Mouse (Mus musculus): ENCODE results near the gene Hs6st1. TPM values are rescaled to one million over a fixed set of nuclear protein-coding genes. Genes with fewer than 3 reads are reported as not detected.
A peak's percentile ranks its signal among the peaks of the same experiment; 100 is the strongest.

Hs6st1 gene
- polyA plus RNA-seq, 1 experiment from 2014 or later = 22.0 TPM

GRCm38 (mm10) chr1:36075652-36076051, 7.5 kb downstream of the Hs6st1 start:
- Histone ChIP-seq H3K4me1 (peaks cover 72% of the 10 kb centered on the region), H3K9me3 (replicated peaks) (no peaks in the 10 kb centered on the region), H3K4me2 (replicated peaks) (no peak overlapping the region), H3K27me3 (no peaks in the 10 kb centered on the region), H3K4me3 (no peak overlapping the region), H3K36me3 (no peaks in the 10 kb centered on the region; the same call in 1 of the 2 replicates), H3K9ac (no peak overlapping the region), H3K27ac (no peak overlapping the region)
- ATAC-seq (ENCODE audit: low FRiP score) = no peak
- 85% methylated on average over 5 of the region's 5 CpGs for WGBS

- Histone ChIP-seq H3K4me2 (replicated peaks) (no peak overlapping the region; the same call in 1 of the 2 replicates), H3K27ac (peak overlapping the region; percentile 45; the same call in 1 of the 2 replicates), H3K9ac (peak overlapping the region; percentile 13; the same call in 1 of the 2 replicates), H3K4me1 (peaks cover 58% of the 10 kb centered on the region), H3K36me3 (peaks cover 2% of the 10 kb centered on the region; the same call in 1 of the 2 replicates), H3K9me3 (replicated peaks) (no peaks in the 10 kb centered on the region), H3K4me3 (no peak overlapping the region), H3K27me3 (no peaks in the 10 kb centered on the region)
- 47% methylated on average over 6 of the region's 6 CpGs for WGBS
- ATAC-seq (ENCODE audit: low FRiP score) = peak; percentile 49
These were observed 8.9 kb downstream of the Hs6st1 start for GRCm38 (mm10) chr1:36077084-36077483.

- Histone ChIP-seq H3K4me3 (no peak overlapping the region), H3K4me2 (replicated peaks) (no peak overlapping the region), H3K9me3 (replicated peaks) (no peaks in the 10 kb centered on the region), H3K27me3 (no peaks in the 10 kb centered on the region), H3K27ac (no peak overlapping the region), H3K36me3 (peaks cover 14% of the 10 kb centered on the region), H3K9ac (no peak overlapping the region), H3K4me1 (peaks cover 46% of the 10 kb centered on the region)
- 86% methylated on average over 1 of the region's 1 CpGs for WGBS
- ATAC-seq (ENCODE audit: low FRiP score) = no peak
These were observed 10.1 kb downstream of the Hs6st1 start for GRCm38 (mm10) chr1:36078250-36078649.

GRCm38 (mm10) chr1:36079679-36080078, 11.5 kb downstream of the Hs6st1 start:
- WGBS = 80% methylated on average over 8 of the region's 8 CpGs
- no peak overlapping the region for H3K27ac ChIP-seq
- H3K4me2 ChIP-seq (replicated peaks) = no peak overlapping the region
- H3K36me3 ChIP-seq = peaks cover 27% of the 10 kb centered on the region
- H3K4me3 ChIP-seq = no peak overlapping the region
- ATAC-seq (ENCODE audit: low FRiP score) = no peak
- H3K4me1 ChIP-seq = peaks cover 37% of the 10 kb centered on the region
- H3K9ac ChIP-seq = no peak overlapping the region
- no peaks in the 10 kb centered on the region for H3K27me3 ChIP-seq
- H3K9me3 ChIP-seq (replicated peaks) = no peaks in the 10 kb centered on the region

GRCm38 (mm10) chr1:36080974-36081373, 12.8 kb downstream of the Hs6st1 start:
- no peak for ATAC-seq (ENCODE audit: low FRiP score)
- H3K4me3 ChIP-seq = no peak overlapping the region
- no peaks in the 10 kb centered on the region for H3K9me3 ChIP-seq (replicated peaks)
- no peaks in the 10 kb centered on the region for H3K27me3 ChIP-seq
- peaks cover 25% of the 10 kb centered on the region for H3K4me1 ChIP-seq
- no peak overlapping the region for H3K9ac ChIP-seq
- WGBS = 87% methylated on average over 5 of the region's 5 CpGs
- H3K36me3 ChIP-seq = peaks cover 37% of the 10 kb centered on the region
- H3K27ac ChIP-seq = no peak overlapping the region
- H3K4me2 ChIP-seq (replicated peaks) = no peak overlapping the region

- Histone ChIP-seq H3K27ac (no peak overlapping the region), H3K4me1 (peaks cover 15% of the 10 kb centered on the region), H3K9me3 (replicated peaks) (no peaks in the 10 kb centered on the region), H3K4me2 (replicated peaks) (no peak overlapping the region), H3K36me3 (peaks cover 41% of the 10 kb centered on the region), H3K4me3 (no peak overlapping the region), H3K27me3 (no peaks in the 10 kb centered on the region), H3K9ac (no peak overlapping the region)
- WGBS = 90% methylated on average over 6 of the region's 6 CpGs
- ATAC-seq (ENCODE audit: low FRiP score) = no peak
These were observed 14.0 kb downstream of the Hs6st1 start for GRCm38 (mm10) chr1:36082184-36082583.

GRCm38 (mm10) chr1:36083554-36083953, 15.4 kb downstream of the Hs6st1 start:
- H3K4me1 ChIP-seq = peaks cover 15% of the 10 kb centered on the region
- no peak overlapping the region for H3K4me2 ChIP-seq (replicated peaks)
- no peaks in the 10 kb centered on the region for H3K27me3 ChIP-seq
- H3K36me3 ChIP-seq = peaks cover 41% of the 10 kb centered on the region
- 88% methylated on average over 5 of the region's 5 CpGs for WGBS
- no peak overlapping the region for H3K4me3 ChIP-seq
- H3K27ac ChIP-seq = no peak overlapping the region
- ATAC-seq (ENCODE audit: low FRiP score) = no peak
- H3K9me3 ChIP-seq (replicated peaks) = no peaks in the 10 kb centered on the region
- no peak overlapping the region for H3K9ac ChIP-seq

- Histone ChIP-seq H3K9me3 (replicated peaks) (no peaks in the 10 kb centered on the region), H3K4me1 (peaks cover 27% of the 10 kb centered on the region), H3K27ac (no peak overlapping the region), H3K9ac (no peak overlapping the region), H3K27me3 (no peaks in the 10 kb centered on the region), H3K36me3 (peaks cover 41% of the 10 kb centered on the region), H3K4me3 (no peak overlapping the region), H3K4me2 (replicated peaks) (no peak overlapping the region)
- ATAC-seq (ENCODE audit: low FRiP score) = no peak
- WGBS = 87% methylated on average over 5 of the region's 5 CpGs
These were observed 16.9 kb downstream of the Hs6st1 start for GRCm38 (mm10) chr1:36085069-36085468.

GRCm38 (mm10) chr1:36088367-36088766, 20.2 kb downstream of the Hs6st1 start:
- H3K36me3 ChIP-seq = peaks cover 38% of the 10 kb centered on the region
- H3K27ac ChIP-seq = peak overlapping the region; percentile 25
- H3K4me1 ChIP-seq = peaks cover 35% of the 10 kb centered on the region
- peak overlapping the region; percentile 15; the same call in 1 of the 2 replicates for H3K9ac ChIP-seq
- no peaks in the 10 kb centered on the region for H3K9me3 ChIP-seq (replicated peaks)
- peak; percentile 38; the same call in 1 of the 2 replicates for ATAC-seq (ENCODE audit: low FRiP score)
- H3K4me3 ChIP-seq = no peak overlapping the region
- no peaks in the 10 kb centered on the region for H3K27me3 ChIP-seq
- 62% methylated on average over 4 of the region's 4 CpGs for WGBS
- no peak overlapping the region for H3K4me2 ChIP-seq (replicated peaks)

GRCm38 (mm10) chr1:36089481-36089880, 21.3 kb downstream of the Hs6st1 start:
- ATAC-seq (ENCODE audit: low FRiP score) = peak; percentile 13; the same call in 1 of the 2 replicates
- Histone ChIP-seq H3K9ac (0 out of 2 replicates have a peak overlapping the region, but pooled peaks have one; percentile 13), H3K27ac (peak overlapping the region; percentile 52; the same call in 1 of the 2 replicates), H3K4me2 (replicated peaks) (no peak overlapping the region), H3K36me3 (peaks cover 37% of the 10 kb centered on the region), H3K4me3 (no peak overlapping the region), H3K27me3 (no peaks in the 10 kb centered on the region), H3K4me1 (peaks cover 35% of the 10 kb centered on the region), H3K9me3 (replicated peaks) (no peaks in the 10 kb centered on the region)
- 24% methylated on average over 1 of the region's 1 CpGs for WGBS

- peaks cover 35% of the 10 kb centered on the region for H3K4me1 ChIP-seq
- H3K9ac ChIP-seq = no peak overlapping the region
- ATAC-seq (ENCODE audit: low FRiP score) = 0 out of 2 replicates have a peak, but pooled peaks have one; percentile 12
- 73% methylated on average over 6 of the region's 6 CpGs for WGBS
- H3K9me3 ChIP-seq (replicated peaks) = no peaks in the 10 kb centered on the region
- H3K36me3 ChIP-seq = peaks cover 39% of the 10 kb centered on the region
- no peak overlapping the region for H3K4me3 ChIP-seq
- no peak overlapping the region for H3K4me2 ChIP-seq (replicated peaks)
- no peaks in the 10 kb centered on the region for H3K27me3 ChIP-seq
- no peak overlapping the region for H3K27ac ChIP-seq
These were observed 22.0 kb downstream of the Hs6st1 start for GRCm38 (mm10) chr1:36090011-36090721.

- 86% methylated on average over 4 of the region's 4 CpGs for WGBS
- ATAC-seq (ENCODE audit: low FRiP score) = 0 out of 2 replicates have a peak, but pooled peaks have one; percentile 12
- H3K27ac ChIP-seq = no peak overlapping the region
- no peak overlapping the region for H3K4me3 ChIP-seq
- H3K9me3 ChIP-seq (replicated peaks) = no peaks in the 10 kb centered on the region
- H3K27me3 ChIP-seq = no peaks in the 10 kb centered on the region
- H3K36me3 ChIP-seq = peaks cover 39% of the 10 kb centered on the region
- peaks cover 35% of the 10 kb centered on the region for H3K4me1 ChIP-seq
- H3K9ac ChIP-seq = no peak overlapping the region
- no peak overlapping the region for H3K4me2 ChIP-seq (replicated peaks)
These were observed 22.5 kb downstream of the Hs6st1 start for GRCm38 (mm10) chr1:36090722-36091110.

GRCm38 (mm10) chr1:36091246-36091645, 23.0 kb downstream of the Hs6st1 start:
- Histone ChIP-seq H3K4me3 (no peak overlapping the region), H3K27ac (no peak overlapping the region), H3K9ac (no peak overlapping the region), H3K36me3 (peaks cover 38% of the 10 kb centered on the region), H3K4me2 (replicated peaks) (no peak overlapping the region), H3K27me3 (no peaks in the 10 kb centered on the region), H3K4me1 (peaks cover 35% of the 10 kb centered on the region), H3K9me3 (replicated peaks) (no peaks in the 10 kb centered on the region)
- no peak for ATAC-seq (ENCODE audit: low FRiP score)
- WGBS = 75% methylated on average over 6 of the region's 6 CpGs

All from hindbrain, embryonic 12.5 days (tissue).